Mouse (Mus musculus) layer of hippocampus, postnatal 14 days (tissue): ENCODE measurements around the gene Pkig. TPM values are rescaled to one million over a fixed set of nuclear protein-coding genes. Genes with fewer than 3 reads are reported as not detected.
"Not testable (repeated sequence)": the region's sequence is repeated elsewhere in the genome, so short reads cannot be mapped to it uniquely, and the experiment has no call there.

Experiments used
- DNase-seq, 2 experiments: peaks; one replicate each; pipeline ENCODE4 v3.0.0; 2021 to 2022; ENCODE audit warnings: low spot score in 2 of 2, mixed read lengths in 1 of 2
- total RNA-seq, 2 experiments: library from RNA; stranded (reverse); gene quantifications; 2 replicates each; pipeline ENCODE4 v1.2.3; 2021

Pkig gene
- total RNA-seq, 2 experiments from 2014 or later: 70.9 to 71.8 TPM

- DNase-seq: no peak
Measured at GRCm38 (mm10) chr2:163675662-163676061, 17.5 kb downstream of the Pkig start.

DNA sequence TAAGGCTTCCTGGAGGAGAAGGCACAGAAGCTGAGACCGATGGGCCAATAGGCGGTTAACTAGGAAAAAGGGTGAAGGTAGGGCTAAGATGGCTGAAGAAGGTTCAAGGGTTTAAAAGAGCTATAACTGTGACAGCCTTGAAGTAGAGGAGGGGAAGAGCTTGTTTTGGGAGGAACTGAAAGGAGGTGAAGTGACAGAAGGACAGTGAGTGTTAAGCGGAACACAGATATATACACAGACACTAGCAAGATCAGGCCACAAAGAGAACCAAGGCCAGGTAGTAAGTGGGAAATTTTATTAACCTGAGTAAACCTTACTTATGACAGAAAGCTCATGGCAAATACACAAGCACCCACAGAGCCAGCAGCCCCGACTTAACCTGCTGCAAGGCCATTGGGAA, 18.1 kb downstream of the Pkig start:
- no peak for DNase-seq

DNA sequence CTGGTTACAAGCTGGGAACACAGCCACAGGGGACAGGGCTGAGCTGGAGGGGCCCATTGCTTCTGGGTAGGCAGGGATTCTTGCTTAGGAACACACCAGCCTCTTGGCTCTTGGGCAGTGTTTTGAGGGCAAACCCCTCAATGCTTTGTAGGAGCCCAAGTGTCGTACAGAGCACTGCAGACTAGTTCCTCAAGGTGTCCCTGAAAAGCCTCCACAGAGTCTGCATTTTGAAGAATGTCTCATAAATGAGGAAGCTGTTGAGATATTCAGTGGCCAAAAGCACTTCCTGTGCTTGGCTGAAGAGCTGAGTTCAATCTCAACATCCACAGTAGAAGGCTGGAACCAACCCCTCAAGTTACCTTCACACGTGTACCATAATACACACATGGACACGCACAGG, 18.6 kb downstream of the Pkig start:
- no peak for DNase-seq

DNA sequence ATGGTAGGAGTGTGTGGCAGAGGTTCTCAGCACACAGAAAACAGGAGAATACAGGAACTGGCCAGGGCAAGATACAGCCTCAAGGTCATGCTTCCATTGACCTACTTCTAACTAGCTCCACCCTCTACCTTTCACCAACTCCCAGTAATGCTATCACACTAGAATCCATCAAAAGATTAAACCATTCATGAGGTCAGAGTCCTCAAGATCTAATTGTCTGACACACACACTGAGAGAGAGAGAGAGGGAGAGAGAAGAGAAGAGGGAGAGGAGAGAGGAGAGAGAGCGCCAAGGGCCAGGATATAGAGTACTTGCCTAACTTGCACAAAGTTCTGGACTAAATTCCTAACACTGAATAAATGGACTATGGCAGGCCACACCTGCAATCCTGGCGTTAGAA, 24.2 kb downstream of the Pkig start:
- DNase-seq: no peak

DNA sequence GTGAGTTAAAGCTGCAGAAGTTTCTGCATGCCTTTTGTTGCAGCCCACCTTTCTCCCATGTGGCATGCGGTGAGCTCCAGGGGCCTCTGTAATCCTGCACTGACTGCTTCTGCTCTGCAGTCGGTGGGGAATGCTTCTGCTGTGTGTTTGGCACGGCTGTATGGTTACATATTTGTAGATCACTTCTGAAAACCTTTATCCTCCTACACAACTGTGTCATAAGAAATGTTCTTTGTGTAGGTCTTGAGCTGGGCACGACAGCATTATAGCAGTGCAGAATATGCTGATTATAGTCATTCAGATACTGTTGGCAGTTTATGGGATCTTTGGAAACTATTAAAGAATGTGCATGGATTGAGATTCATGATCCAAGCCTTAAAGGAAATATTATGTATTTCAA, 27.1 kb downstream of the Pkig start:
- DNase-seq: no peak

DNA sequence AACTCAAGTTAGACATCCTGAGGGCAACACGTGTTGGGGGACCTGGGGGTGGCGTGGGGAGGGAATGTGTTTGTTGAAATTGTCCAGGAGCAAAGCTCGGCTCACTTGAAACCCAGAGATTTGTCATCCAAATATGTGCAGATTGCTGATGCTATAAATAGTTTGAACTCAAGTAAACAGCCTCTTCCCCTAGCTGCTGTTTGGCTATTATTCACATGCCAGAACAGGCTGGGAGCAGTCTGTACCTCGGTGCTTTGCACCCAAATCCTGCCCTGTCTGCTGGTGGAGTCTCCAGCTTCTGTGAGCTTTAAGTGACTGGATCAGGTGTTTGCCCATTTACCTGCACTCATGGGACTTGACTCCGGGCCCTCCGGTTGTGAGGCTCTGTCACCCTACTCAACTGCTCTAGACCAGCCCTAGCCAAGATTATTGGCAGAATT, 27.6 kb downstream of the Pkig start:
- peak; percentile 67 to 75 for DNase-seq

GRCm38 (mm10) chr2:163686233-163686632, 28.0 kb downstream of the Pkig start:
- no peak for DNase-seq

DNA sequence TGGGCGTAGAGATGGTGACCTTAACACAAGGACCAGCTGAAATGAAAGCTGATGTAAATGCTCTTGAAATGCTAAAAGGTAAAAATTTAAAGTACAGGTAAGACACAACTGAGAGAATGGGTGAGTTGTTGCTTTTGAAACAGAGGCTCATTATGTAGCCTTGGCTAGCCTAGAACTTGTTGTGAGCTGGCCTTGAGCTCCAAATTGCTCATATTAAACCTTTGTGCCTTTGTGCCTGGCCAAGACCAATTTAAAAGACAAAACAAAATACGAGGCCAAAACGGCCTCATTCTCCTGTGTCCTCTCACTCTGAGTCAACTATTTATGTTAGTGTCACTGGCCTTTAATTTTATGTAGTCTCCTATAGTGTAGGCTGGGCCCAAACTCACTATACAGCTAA, 28.7 kb downstream of the Pkig start:
- DNase-seq: no peak

GRCm38 (mm10) chr2:163688377-163688776, 30.2 kb downstream of the Pkig start:
- not testable (repeated sequence) for DNase-seq

- no peak for DNase-seq
Measured at GRCm38 (mm10) chr2:163689771-163690170, 31.6 kb downstream of the Pkig start.

GRCm38 (mm10) chr2:163690409-163691304, 32.5 kb downstream of the Pkig start:
- no peak for DNase-seq

GRCm38 (mm10) chr2:163691846-163692605, 33.8 kb downstream of the Pkig start:
- no peak for DNase-seq

GRCm38 (mm10) chr2:163692873-163693612, 34.9 kb downstream of the Pkig start:
- DNase-seq: no peak

DNA sequence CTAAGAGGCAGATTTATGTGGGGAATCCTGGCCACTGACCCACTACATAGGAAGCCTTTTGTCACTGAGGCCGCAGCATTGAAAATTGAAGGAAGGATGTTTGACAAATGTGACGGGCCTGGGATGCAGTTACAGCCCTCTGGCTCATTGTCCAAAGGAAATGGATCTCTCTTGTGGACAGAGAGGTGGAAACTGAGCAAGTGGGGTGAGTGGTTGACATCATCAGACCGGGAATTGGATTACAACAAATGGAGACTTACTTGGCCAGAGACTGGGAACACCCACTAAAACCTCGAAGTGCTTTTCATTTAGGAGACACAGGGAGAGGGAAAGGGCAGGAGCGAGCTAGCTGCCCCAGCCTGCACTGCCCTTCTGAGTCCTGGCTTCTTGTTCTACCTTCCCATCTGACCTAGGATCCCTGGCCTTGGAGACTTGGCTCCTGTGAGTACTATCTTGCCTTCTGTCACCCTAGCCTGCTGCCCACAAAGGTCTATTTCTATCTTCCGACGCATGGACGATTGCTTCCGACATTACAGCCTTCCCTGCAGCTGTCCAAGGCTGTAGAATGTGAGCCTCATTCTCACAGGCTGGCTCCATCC, 35.6 kb downstream of the Pkig start:
- DNase-seq: no peak

- DNase-seq: no peak
Measured at GRCm38 (mm10) chr2:163696763-163697162, 38.6 kb downstream of the Pkig start.

DNA sequence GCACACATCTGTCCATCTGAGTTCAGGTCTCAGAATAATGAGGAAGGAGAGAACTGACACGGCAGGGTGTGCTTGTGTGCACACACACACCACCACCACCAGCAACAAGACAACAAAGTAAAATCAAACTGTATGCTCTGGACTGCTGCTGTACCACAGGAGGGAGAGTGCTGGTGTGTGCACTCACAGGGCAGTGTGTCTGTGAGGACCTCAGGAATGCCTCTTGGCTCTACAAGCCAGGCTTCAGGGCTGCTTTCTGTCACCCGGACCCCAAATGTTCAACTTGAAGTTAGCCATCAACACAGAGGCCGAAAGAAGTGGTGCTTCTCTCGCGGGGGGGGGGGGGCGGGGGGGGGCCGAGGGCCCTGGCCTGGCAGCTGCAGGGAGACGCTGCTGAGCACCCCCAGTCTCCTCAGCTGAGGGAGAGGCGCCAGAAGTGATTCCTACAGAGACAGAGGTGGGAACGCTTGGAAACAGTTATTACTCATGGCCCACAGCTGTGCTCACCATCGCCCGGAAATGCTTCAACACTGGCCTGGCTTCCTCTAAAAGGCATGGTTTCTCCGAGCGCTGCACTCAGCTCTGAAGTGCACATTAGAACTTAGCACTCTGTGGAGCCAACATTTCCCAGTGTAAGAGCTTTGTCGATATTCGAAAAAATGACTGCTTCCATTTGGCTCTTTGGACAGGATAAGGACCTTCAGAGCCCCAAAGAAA, 39.7 kb downstream of the Pkig start:
- DNase-seq: no peak

GRCm38 (mm10) chr2:163699078-163699780, 41.0 kb downstream of the Pkig start:
- no peak for DNase-seq

DNA sequence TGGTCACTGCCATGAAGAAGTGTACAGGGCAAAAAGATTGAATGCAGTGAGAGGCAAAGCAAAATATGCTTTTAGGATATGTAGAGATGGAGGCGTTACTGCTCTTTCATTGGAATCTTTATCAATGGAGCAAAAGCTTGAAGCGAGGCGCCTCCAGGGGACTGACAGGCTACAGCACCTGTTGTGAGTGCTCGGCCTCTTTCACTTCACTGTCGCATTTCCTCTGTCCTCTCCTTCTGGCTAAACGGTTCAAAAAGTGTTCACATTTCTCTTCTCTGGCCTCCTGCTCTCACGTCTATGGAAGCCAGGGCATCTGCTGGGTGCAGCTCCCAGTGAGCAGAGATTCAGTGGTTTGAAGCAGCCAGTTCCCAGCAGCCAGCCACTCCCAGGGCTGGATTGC, 44.2 kb downstream of the Pkig start:
- no peak for DNase-seq

DNA sequence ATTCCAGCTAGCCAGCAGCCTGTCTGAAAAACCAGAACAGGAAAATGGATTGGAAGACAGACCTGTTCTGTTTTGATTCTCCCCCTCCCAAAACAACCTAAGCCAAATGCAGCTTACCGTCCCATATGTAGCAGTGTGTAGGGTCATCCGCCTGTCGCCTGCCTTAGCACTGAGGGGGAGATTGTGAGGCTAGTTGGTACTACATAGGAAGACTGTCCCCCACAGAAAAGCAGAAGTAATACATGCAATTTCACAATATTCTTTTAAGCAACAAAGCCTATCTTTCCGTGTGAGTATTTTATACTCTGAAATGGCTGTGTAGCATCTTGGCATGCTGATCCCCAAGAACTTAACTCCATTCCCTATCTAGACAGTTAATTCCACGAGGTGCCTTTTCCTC, 44.7 kb downstream of the Pkig start:
- DNase-seq: no peak
